Mouse (Mus musculus): ENCODE results near the gene Dmwd.
"Not testable (repeated sequence)": the region's sequence is repeated elsewhere in the genome, so short reads cannot be mapped to it uniquely, and the experiment has no call there.

The Dmwd gene

GRCm38 (mm10) chr7:19071024-19071423 is 5.0 kb upstream of the Dmwd start:
- DNase-seq (ENCODE audit: low spot score in 2 of 2) = not testable (repeated sequence)

GRCm38 (mm10) chr7:19073504-19073903 is 2.5 kb upstream of the Dmwd start:
- peak in 1 of 2 experiments; percentile 18 for DNase-seq (ENCODE audit: low spot score in 2 of 2)

GRCm38 (mm10) chr7:19074494-19074893 is 1.5 kb upstream of the Dmwd start:
- no peak for DNase-seq (ENCODE audit: low spot score in 2 of 2)

DNA sequence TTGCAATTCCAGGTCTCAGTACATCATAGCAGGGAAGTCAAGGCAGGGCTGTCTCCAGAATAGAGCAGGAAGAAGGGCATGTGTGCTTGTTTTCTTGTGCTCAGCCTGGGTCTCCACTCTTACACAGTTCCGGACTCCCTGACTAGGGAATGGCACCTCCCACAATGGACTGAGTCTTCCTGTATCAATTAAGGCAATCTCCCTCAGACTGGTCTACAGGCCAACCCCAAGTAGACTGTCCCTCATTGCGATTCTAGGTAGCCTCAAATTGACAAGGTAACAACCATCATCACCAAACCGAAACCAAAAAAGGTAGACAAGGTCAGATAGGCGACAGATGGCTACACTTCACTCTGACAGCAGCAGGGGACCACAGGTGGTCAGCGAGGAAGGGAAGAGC is 796 bp upstream of the Dmwd start:
- DNase-seq (ENCODE audit: low spot score in 2 of 2) = no peak

DNA sequence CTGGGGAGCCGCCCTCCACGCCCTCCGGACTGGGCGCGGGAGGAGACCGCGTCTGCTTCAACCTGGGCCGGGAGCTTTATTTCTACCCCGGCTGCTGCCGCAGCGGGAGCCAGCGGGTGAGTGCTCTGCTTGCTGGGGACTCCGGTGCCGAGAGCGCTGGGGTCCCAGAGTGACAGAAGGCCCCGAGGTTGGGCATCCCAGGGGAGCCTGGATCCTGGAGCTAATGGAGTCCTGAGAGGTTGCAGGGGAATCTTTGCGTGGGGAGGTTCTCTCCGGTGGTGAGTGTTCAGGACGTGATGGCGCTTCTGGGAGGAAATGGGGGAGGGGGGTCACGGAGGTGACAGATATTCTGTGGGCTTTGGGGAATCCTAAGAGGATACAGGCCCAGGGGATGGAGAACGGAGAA is 562 bp downstream of the Dmwd start:
- DNase-seq (ENCODE audit: low spot score in 2 of 2) = no peak

GRCm38 (mm10) chr7:19077761-19078160 is 1.7 kb downstream of the Dmwd start:
- no peak for DNase-seq (ENCODE audit: low spot score in 2 of 2)

- no peak for DNase-seq (ENCODE audit: low spot score in 2 of 2)
These were observed 2.7 kb downstream of the Dmwd start for GRCm38 (mm10) chr7:19078732-19079131.

DNA sequence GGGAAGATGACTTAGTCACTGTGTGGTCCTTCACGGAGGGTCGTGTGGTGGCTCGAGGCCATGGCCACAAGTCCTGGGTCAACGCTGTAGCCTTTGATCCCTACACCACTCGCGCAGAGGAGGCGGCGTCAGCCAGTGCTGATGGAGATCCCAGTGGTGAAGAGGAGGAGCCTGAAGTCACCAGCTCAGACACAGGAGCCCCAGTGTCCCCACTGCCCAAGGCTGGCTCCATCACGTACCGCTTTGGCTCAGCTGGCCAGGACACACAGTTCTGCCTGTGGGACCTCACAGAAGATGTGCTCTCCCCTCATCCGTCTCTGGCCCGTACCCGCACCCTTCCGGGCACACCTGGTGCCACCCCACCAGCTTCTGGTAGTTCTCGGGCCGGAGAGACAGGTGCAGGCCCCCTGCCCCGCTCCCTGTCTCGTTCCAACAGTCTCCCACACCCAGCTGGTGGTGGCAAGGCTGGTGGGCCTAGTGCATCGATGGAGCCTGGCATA is 4.5 kb downstream of the Dmwd start:
- no peak for DNase-seq (ENCODE audit: low spot score in 2 of 2)

DNA sequence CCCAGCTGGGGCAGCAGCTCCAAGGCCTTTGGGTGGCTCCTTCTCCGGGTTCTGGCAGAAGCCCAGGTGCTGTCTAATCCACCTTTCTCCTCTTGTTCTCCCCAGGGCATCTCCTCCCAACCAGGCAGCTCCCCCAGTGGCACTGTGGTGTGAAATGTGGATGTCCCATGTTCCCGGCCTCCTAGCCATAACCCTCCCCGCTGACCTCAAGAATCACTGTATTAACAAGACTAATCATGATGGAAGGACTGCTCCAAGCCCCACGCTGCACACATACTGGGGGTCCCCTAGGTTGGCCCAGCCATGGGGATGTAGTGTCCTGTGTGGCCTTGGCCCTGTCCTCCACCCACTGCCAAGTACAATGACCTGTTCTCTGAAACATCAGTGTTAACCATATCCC is 6.1 kb downstream of the Dmwd start:
- DNase-seq (ENCODE audit: low spot score in 2 of 2) = no peak

DNA sequence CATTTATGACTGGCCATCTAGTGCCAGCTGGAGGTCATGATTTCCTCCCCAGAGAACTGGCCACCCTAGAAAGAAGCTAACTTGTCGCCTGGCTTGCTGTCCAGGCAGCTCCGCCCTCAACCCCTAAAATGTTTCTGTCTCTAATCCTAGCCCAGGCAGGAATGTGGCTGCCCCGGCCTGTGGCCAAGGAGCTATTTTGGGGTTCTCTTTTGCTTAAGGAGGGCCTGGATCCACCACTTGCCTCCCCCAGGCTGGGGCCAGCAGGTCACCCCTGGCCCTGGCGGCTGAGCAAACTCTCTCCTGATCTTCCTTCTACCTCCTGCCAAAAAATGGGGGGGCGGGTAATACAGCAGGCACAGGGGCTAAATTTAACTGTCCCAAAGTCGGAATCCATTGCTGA is 7.1 kb downstream of the Dmwd start:
- no peak for DNase-seq (ENCODE audit: low spot score in 2 of 2)

DNA sequence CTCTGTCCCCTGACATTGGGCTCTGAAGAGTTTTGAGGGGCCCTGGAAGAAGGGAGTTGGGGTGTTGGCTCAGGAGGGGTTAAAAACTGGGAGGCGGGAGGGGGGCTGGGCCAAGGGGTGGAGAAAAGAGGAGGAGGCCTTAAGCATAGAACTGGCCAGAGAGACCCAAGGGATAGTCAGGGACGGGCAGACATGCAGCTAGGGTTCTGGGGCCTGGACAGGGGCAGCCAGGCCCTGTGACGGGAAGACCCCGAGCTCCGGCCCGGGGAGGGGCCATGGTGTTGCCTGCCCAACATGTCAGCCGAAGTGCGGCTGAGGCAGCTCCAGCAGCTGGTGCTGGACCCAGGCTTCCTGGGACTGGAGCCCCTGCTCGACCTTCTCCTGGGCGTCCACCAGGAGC is 7.7 kb downstream of the Dmwd start, which contains the start of gene Dmpk:
Dmpk (plus strand) TSS at position 149 of the 400 bp plus-strand sequence.
- no peak for DNase-seq (ENCODE audit: low spot score in 2 of 2)

- DNase-seq (ENCODE audit: low spot score in 2 of 2) = no peak
These were observed 8.3 kb downstream of the Dmwd start for GRCm38 (mm10) chr7:19084277-19084771.

GRCm38 (mm10) chr7:19084921-19085473 is 9.0 kb downstream of the Dmwd start:
- no peak for DNase-seq (ENCODE audit: low spot score in 2 of 2)

DNA sequence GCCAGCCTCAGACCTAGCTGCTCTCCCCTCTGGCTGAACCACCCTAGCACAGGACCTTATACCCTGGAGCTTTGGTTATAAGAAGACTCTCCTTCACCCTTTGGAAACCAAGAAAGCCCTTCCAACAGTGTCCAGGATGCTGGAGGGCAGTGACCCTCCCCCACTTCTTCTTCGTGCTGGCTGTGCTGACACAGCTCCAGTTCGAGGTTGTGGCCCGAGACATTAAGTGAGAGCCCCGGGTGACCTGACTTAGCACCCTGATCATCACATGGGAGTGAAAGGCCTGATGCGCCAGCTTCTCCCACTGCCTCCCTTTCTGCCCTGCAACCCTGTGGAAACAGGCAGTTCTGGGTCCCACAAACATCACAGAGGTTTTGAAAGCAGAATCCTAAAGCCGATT is 9.5 kb downstream of the Dmwd start:
- no peak for DNase-seq (ENCODE audit: low spot score in 2 of 2)

DNA sequence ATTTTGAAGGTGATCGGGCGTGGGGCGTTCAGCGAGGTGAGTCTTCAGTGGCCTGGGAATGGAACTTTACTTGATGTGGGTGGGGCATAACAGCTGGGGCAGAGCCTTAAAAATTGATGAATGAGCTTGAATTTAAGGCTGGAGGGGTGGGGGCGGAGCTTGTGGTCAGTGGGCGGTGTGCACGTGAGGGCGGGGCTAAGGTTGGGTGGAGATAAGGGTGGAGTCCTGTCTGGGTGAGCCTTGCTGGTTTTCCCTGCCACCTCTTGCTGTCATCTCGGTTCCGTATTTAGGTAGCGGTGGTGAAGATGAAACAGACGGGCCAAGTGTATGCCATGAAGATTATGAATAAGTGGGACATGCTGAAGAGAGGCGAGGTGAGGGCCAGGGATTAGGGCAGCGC is 10.0 kb downstream of the Dmwd start:
- DNase-seq (ENCODE audit: low spot score in 2 of 2) = no peak

GRCm38 (mm10) chr7:19086760-19087159 is 10.7 kb downstream of the Dmwd start:
- no peak for DNase-seq (ENCODE audit: low spot score in 2 of 2)

GRCm38 (mm10) chr7:19088813-19089212 is 12.8 kb downstream of the Dmwd start:
- DNase-seq (ENCODE audit: low spot score in 2 of 2) = peak in 1 of 2 experiments; percentile 53

GRCm38 (mm10) chr7:19091913-19092312 is 15.9 kb downstream of the Dmwd start:
- DNase-seq (ENCODE audit: low spot score in 2 of 2) = no peak

GRCm38 (mm10) chr7:19092381-19093173 is 16.6 kb downstream of the Dmwd start:
- no peak for DNase-seq (ENCODE audit: low spot score in 2 of 2)

GRCm38 (mm10) chr7:19093174-19093521 is 17.1 kb downstream of the Dmwd start:
- peak; percentile 64 to 68 for DNase-seq (ENCODE audit: low spot score in 2 of 2)

DNA sequence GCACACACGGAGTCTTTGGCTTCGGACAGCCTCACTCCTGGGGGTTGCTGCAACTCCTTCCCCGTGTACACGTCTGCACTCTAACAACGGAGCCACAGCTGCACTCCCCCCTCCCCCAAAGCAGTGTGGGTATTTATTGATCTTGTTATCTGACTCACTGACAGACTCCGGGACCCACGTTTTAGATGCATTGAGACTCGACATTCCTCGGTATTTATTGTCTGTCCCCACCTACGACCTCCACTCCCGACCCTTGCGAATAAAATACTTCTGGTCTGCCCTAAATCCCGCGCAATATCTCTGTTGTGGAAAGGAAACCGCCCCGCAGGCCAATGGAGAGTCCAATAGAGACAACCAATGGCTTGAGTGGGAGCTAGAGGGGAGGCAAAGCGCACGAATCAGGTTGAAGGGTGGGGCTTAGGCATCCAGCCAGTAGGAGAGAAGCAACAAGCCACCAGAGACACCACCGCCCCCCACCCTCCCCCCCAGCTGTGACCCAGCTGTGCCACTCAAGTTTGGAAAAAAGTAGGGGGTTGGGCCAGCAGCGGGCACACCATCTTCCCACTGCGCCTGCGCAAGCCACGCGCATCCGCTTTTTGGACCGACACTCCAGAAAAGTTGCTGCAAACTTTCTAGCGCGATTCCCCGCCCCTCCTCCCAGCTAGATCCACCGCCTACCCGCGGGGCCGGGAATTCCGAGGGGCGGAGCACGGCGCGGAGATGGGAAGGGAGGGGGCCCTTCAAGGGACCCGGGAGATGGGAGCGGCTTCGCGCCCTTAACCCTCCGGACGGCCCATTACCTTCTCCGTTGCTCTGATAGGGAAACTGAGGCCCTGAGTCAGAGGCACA is 17.7 kb downstream of the Dmwd start:
- peak; percentile 79 to 84 for DNase-seq (ENCODE audit: low spot score in 2 of 2)

DNA sequence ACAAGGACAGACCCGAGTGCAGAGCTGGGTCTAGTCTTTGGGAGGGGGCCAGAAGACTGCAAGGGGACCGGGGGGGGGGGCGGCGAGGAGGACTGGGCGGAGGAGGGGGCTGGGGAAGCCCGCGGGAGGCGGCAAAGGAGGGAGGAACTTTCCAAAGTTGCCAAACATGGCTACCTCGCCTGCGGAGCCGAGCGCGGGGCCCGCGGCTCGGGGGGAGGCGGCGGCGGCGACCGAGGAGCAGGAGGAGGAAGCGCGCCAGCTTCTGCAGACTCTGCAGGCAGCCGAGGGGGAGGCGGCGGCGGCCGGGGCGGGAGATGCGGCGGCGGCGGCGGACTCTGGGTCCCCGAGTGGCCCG is 18.4 kb downstream of the Dmwd start, which contains the start of gene Six5:
Six5 (plus strand) TSS at position 124 of the 355 bp plus-strand sequence.
- DNase-seq (ENCODE audit: low spot score in 2 of 2) = no peak

Data from frontal cortex, postnatal 36 days (tissue).